Mouse (Mus musculus): ENCODE measurements at regions not wholly inside any gene's neighbourhood (a gene's known extent, or its start where the extent isn't known, plus 50 kb on each side); places are given as distances from the start of the nearest gene placed in this dataset.

DNA sequence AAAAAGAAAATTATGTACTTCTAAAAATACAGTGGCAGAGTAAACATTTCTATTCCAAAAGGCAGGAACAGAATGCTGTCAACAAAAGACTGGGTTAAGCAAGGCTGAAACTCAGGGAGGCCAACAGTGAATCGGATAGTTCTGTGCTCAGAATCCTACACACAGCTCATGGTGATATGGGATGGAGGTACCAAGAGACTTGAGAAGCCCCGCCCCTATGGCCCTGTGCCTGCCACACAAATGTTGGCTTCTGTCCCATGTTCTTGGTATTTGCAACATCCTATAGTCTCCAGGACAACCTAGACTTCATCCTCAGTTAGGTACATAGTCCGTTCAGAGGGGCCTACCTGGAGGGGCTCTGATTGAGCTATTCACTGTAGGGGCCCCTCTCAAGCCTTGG is 92.2 kb upstream of the Galnt15 start:
- TF ChIP-seq CTCF (IDR thresholded peaks at IDR 0.05; ENCODE audit: low read depth, low read length) (no peak), POLR2AphosphoS5 (IDR thresholded peaks at IDR 0.05; ENCODE audit: insufficient replicate concordance, low read depth, low read length) (no peak), GATA1 (IDR thresholded peaks at IDR 0.05; ENCODE audit: borderline replicate concordance, low read length) (no peak), TAL1 (conservative IDR thresholded peaks at IDR 0.05; ENCODE audit: low read depth, low read length) (no peak)
